Mouse (Mus musculus): ENCODE data around the gene Fgfr2.

DNA sequence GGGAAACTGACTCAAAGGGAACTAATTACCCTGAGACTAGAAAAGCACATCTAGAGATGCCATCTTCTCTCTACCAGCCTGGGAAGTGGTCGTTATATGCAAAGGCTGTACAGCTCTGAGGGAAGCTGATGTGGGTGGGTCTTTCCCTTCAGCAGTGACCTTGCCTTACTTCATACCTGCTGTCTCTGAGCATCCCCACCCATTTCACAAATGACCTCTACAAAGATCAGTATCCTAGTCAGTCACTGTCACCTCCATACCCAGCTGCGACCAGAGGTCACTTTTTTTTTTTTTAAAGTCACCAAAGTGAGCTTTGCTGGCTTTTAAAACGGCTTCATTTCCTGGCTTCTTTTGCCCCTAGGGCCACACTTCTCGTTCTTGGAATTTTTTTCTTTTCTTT lies 2869.9 kb downstream of the Fgfr2 start:
- TF ChIP-seq CTCF (IDR thresholded peaks at IDR 0.05; ENCODE audit: insufficient read depth, low read length) (no peak), POLR2A (IDR thresholded peaks at IDR 0.05; ENCODE audit: borderline replicate concordance, extremely low read depth, low read depth, low read length) (no peak)
